Mouse (Mus musculus) stomach, postnatal 0 days (tissue): Measurements from ENCODE around the gene Olfr1102. TPM values are rescaled to one million over a fixed set of nuclear protein-coding genes. Genes with fewer than 3 reads are reported as not detected.

ENCODE experiments used
- ATAC-seq: fragments of 200-750 bp; cut with Nextera tagmentation; 2 replicates; pipeline ENCODE4 v1.8.0; 2017; ENCODE audit not compliant: low FRiP score, low TSS enrichment
- DNase-seq: peaks from one replicate; pipeline ENCODE4 v3.0.0-alpha.2; 2016; ENCODE audit warnings: low spot score
- H3K27ac ChIP-seq: fragments of 300-500 bp; sonication (generic); replicated peaks from 2 replicates; pipeline ENCODE4 v1.5.1; 2014; ENCODE audit warnings: mild to moderate bottlenecking, control low read depth
- H3K27me3 ChIP-seq: fragments of 300-500 bp; sonication (generic); 2 replicates; pipeline ENCODE4 v1.6.1; 2014; ENCODE audit warnings: low read length; ENCODE audit not compliant: control insufficient read depth, insufficient read depth
- H3K36me3 ChIP-seq: fragments of 300-500 bp; sonication (generic); 2 replicates; pipeline ENCODE4 v1.6.1; 2014; ENCODE audit warnings: low read length, mixed read lengths; ENCODE audit not compliant: control insufficient read depth, insufficient read depth
- H3K4me1 ChIP-seq: fragments of 300-500 bp; sonication (generic); replicated peaks from 2 replicates; pipeline ENCODE4 v1.6.1; 2014; ENCODE audit warnings: antibody characterized with exemption; ENCODE audit not compliant: control insufficient read depth, insufficient read depth
- H3K4me2 ChIP-seq: fragments of 300-500 bp; sonication (generic); replicated peaks from 2 replicates; pipeline ENCODE4 v1.6.1; 2014; ENCODE audit warnings: low read depth, mild to moderate bottlenecking, control low read depth, moderate library complexity
- H3K4me3 ChIP-seq: fragments of 300-500 bp; sonication (generic); 2 replicates; pipeline ENCODE4 v1.5.1; 2014; ENCODE audit warnings: low read depth, low read length, control low read depth
- H3K9ac ChIP-seq: fragments of 300-500 bp; sonication (generic); 2 replicates; pipeline ENCODE4 v1.6.1; 2014; ENCODE audit warnings: mild to moderate bottlenecking, low read length, control low read depth, mixed read lengths
- H3K9me3 ChIP-seq: fragments of 300-500 bp; sonication (generic); 2 replicates; pipeline ENCODE4 v1.6.1; 2016; ENCODE audit warnings: low read length; ENCODE audit not compliant: control insufficient read depth
- CTCF ChIP-seq: IDR thresholded peaks from 2 replicates; pipeline ENCODE4 v1.5.1; 2016; ENCODE audit warnings: antibody characterized with exemption, low read depth, mild to moderate bottlenecking, moderate library complexity
- EP300 ChIP-seq: optimal IDR thresholded peaks from 2 replicates; pipeline ENCODE3; 2016; ENCODE audit warnings: antibody characterized with exemption
- WGBS: fragments of 180-500 bp; shearing (Covaris S2); extraction: QIAGEN DNeasy Blood & Tissue Kit; methylation state at CpG from one replicate; pipeline ENCODE4 v1.1.7; 2014; 5-methylcytosine and 5-hydroxymethylcytosine counted together
- polyA plus RNA-seq: library from polyadenylated mRNA; unstranded; fragments of >200 nt; fragmentation: Nextera tagmentation; extraction: Ambion mirVana; gene quantifications from 2 replicates; pipeline ENCODE4 v1.2.1, GENCODE M21; 2015

Olfr1102 gene
- polyA plus RNA-seq: not detected in 2 replicates

DNA sequence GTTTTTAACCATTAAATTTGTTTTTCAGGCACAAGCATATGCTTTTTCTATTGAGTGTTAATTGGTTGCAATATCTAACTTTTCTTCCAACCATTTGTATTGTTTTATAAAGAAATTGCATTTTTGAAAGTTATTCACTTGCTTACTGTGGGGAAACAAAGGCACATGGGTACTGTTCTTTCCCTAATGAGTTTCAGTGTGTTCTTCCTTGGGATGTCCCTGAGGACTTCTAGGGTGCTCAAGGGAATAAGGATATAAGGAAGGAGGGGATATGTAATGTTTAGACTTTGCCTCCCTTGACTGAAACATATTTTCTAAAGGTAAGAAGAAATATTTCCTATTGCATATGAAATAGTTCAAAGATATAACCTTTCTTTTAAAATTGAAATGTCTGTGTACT, at the start of gene Olfr1102:
Olfr1102 (plus strand) TSS at position 301 of the 400 bp plus-strand sequence.
- Histone ChIP-seq H3K27ac (no peak within 1 kb of the TSS), H3K9me3 (no peaks in the 10 kb centered on the region), H3K4me1 (no peaks in the 10 kb centered on the region), H3K9ac (no peak within 1 kb of the TSS), H3K36me3 (no peaks in the 10 kb centered on the region), H3K27me3 (no peaks in the 10 kb centered on the region), H3K4me3 (no peak within 1 kb of the TSS), H3K4me2 (no peak within 1 kb of the TSS)
- no peak for TF ChIP-seq CTCF
- no peak for TF ChIP-seq EP300
- no peak for DNase-seq
- no peak for ATAC-seq

DNA sequence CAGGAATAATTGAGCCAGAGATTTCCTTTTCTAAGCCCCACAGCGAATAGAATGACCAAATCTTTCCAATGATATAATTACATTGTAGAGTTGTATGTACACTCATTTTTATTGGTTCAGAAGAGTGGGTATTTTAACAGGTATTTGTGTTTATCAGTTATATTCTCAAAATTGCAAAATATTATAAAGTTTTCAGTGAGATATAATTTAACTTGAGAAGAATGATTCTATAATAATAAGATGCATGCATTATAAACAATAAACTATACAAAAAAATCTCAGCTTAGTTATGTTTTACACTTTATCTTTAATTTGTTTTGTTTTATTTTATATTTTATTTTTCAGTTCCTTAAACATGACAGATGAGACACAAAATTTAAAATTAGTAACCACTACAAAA, 37.6 kb upstream of the Olfr1102 start, which contains the start of gene Olfr1099:
Olfr1099 (minus strand) TSS at position 101 of the 400 bp plus-strand sequence.
- DNase-seq: no peak

DNA sequence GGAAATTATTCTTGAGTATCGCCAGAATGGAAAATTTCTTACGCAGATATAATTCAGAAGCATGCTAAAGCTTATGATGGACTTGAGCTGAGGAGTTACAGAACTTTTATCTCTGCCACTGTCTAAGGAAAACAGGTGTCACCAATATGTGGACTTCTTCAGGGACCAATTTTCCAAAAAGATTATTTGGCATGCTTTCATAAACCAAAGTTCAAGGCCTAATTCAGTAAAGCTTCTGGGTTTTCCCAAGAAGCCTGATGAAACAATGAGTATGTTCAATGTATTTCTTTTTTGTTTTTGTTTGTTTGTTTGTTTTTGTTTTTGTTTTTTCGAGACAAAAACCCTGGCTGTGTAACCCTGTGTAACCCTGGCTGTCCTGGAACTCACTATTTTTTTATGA, 18.3 kb upstream of the Olfr1102 start, which contains the start of gene Olfr1100:
Olfr1100 (minus strand) TSS at position 101 of the 400 bp plus-strand sequence.
- 68% methylated on average over 3 of the region's 3 CpGs for WGBS
- Histone ChIP-seq H3K27ac (no peak within 1 kb of the TSS), H3K4me2 (no peak within 1 kb of the TSS), H3K4me3 (no peak within 1 kb of the TSS), H3K27me3 (no peaks in the 10 kb centered on the region), H3K4me1 (no peaks in the 10 kb centered on the region), H3K9me3 (no peaks in the 10 kb centered on the region), H3K9ac (no peak within 1 kb of the TSS), H3K36me3 (no peaks in the 10 kb centered on the region)
- no peak for TF ChIP-seq CTCF
- TF ChIP-seq EP300: no peak
- ATAC-seq (no peak), DNase-seq (no peak)

More for the DNA sequence above, 37.6 kb upstream of the Olfr1102 start, which contains the start of gene Olfr1099:
- no peak within 1 kb of the TSS for H3K27ac ChIP-seq
- H3K27me3 ChIP-seq: no peaks in the 10 kb centered on the region
- H3K4me2 ChIP-seq: no peak within 1 kb of the TSS
- H3K9ac ChIP-seq: no peak within 1 kb of the TSS
- no peaks in the 10 kb centered on the region for H3K9me3 ChIP-seq
- H3K36me3 ChIP-seq: no peaks in the 10 kb centered on the region
- no peak for ATAC-seq
- TF ChIP-seq EP300 (no peak), CTCF (no peak)
- WGBS: 77% methylated on average over 1 of the region's 1 CpGs
- H3K4me1 ChIP-seq: no peaks in the 10 kb centered on the region
- H3K4me3 ChIP-seq: no peak within 1 kb of the TSS

DNA sequence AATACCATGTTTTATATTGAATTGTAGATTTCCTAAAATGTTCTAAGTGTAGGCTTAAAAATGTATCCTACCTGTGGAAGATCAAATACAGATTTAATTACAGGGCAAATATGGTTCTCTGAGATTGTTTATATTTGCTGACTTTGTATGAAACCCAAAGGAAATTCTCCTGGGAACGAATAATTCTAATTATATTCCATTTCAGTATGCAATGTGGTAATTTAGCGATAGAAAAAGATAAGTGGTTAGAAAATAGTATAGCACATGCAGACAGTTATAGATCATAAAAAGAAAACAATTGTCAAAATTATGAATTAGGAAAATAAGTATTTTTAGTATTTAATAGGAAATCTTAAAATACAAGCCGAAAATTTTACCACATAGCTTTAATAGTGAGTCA, 7.1 kb upstream of the Olfr1102 start, which contains the start of gene Olfr1101:
Olfr1101 (minus strand) TSS at position 101 of the 400 bp plus-strand sequence.
- TF ChIP-seq EP300 (no peak), CTCF (no peak)
- H3K36me3 ChIP-seq: no peaks in the 10 kb centered on the region
- no peak within 1 kb of the TSS for H3K27ac ChIP-seq
- H3K4me3 ChIP-seq: no peak within 1 kb of the TSS
- no peaks in the 10 kb centered on the region for H3K27me3 ChIP-seq
- WGBS: 67% methylated on average over 3 of the region's 3 CpGs
- no peaks in the 10 kb centered on the region for H3K9me3 ChIP-seq
- H3K4me1 ChIP-seq: no peaks in the 10 kb centered on the region
- H3K9ac ChIP-seq: no peak within 1 kb of the TSS
- DNase-seq (no peak), ATAC-seq (no peak)
- H3K4me2 ChIP-seq: no peak within 1 kb of the TSS

DNA sequence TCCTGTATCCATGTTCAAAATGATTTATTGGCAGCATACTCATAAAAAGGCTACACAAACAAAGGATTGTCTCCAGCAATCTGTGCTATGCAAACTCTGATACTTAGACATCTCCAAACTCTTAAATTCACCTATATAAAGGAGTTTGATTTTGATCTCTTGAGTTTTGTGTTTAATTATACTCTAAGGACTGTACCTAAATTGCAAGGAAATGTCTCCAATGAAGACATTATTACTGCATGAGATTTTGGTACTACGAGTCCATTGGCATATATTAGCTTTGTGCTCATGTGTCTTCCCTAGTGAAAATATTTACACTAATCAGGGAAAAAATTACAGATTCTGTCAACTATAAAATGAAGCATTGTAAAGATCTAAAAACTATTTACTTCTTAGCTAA, 28.8 kb downstream of the Olfr1102 start, which contains the start of gene Olfr1104:
Olfr1104 (minus strand) TSS at position 101 of the 400 bp plus-strand sequence.
- ATAC-seq (no peak), DNase-seq (no peak)
- Histone ChIP-seq H3K4me1 (no peaks in the 10 kb centered on the region), H3K27me3 (no peaks in the 10 kb centered on the region), H3K27ac (no peak within 1 kb of the TSS), H3K4me3 (no peak within 1 kb of the TSS), H3K9me3 (no peaks in the 10 kb centered on the region), H3K9ac (no peak within 1 kb of the TSS), H3K4me2 (no peak within 1 kb of the TSS), H3K36me3 (no peaks in the 10 kb centered on the region)
- TF ChIP-seq EP300: no peak
- 77% methylated on average over 1 of the region's 1 CpGs for WGBS

DNA sequence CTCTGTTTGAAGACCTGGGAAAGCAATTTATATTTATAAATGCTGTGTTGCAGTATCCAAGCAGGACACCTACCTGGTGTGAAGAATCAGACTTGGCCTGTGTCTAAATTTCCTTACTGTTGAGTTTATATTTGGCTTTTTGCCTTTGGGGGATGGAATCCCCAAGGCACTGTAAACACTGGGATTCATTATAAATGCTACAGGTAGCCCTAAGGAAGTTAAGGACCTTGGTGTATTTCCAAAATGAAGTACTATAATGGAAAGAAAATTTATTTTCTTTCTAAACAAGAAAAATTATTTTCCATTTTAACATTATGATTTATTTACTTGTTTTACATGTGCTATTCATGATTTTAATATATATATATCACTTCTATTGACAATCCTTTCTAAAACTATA, 38.2 kb downstream of the Olfr1102 start, which contains the start of gene Olfr1105:
Olfr1105 (minus strand) TSS at position 101 of the 400 bp plus-strand sequence.
- no peak for ATAC-seq
- TF ChIP-seq EP300 (no peak), CTCF (no peak)
- H3K27ac ChIP-seq: no peak within 1 kb of the TSS
- DNase-seq: no peak
- no peak within 1 kb of the TSS for H3K9ac ChIP-seq
- no peaks in the 10 kb centered on the region for H3K4me1 ChIP-seq
- no peaks in the 10 kb centered on the region for H3K36me3 ChIP-seq
- no peak within 1 kb of the TSS for H3K4me2 ChIP-seq
- no peaks in the 10 kb centered on the region for H3K27me3 ChIP-seq
- no peaks in the 10 kb centered on the region for H3K9me3 ChIP-seq
- H3K4me3 ChIP-seq: no peak within 1 kb of the TSS
